Mouse (Mus musculus) ES-Bruce4 (cell line): Measurements from ENCODE around the gene Ppt1. TPM values are rescaled to one million over a fixed set of nuclear protein-coding genes. Genes with fewer than 3 reads are reported as not detected.
A peak's percentile ranks its signal among the peaks of the same experiment; 100 is the strongest.
"Not testable (repeated sequence)": the region's sequence is repeated elsewhere in the genome, so short reads cannot be mapped to it uniquely, and the experiment has no call there.

Experiments
- H3K27ac ChIP-seq: 2 replicates; pipeline ENCODE4 v1.5.1; 2012; ENCODE audit warnings: low read length, inconsistent platforms; ENCODE audit not compliant: insufficient read depth
- H3K27me3 ChIP-seq: 2 replicates; pipeline ENCODE4 v1.6.1; 2012; ENCODE audit warnings: mild to moderate bottlenecking, low read length, inconsistent platforms; ENCODE audit not compliant: control insufficient read depth, poor library complexity, insufficient read depth, severe bottlenecking
- H3K36me3 ChIP-seq: 2 replicates; pipeline ENCODE4 v1.6.1; 2012; ENCODE audit warnings: inconsistent platforms, mild to moderate bottlenecking, low read length, moderate library complexity; ENCODE audit not compliant: control insufficient read depth, poor library complexity, insufficient read depth, severe bottlenecking
- H3K4me1 ChIP-seq: one replicate; pipeline ENCODE4 v1.8.1; 2011; ENCODE audit warnings: low read length; ENCODE audit not compliant: control insufficient read depth, insufficient read depth
- H3K4me3 ChIP-seq: 2 replicates; pipeline ENCODE4 v1.5.1; 2011; ENCODE audit warnings: low read depth, mild to moderate bottlenecking, low read length
- H3K9ac ChIP-seq: 2 replicates; pipeline ENCODE4 v1.6.1; 2012; ENCODE audit warnings: low read depth, mild to moderate bottlenecking, inconsistent platforms; ENCODE audit not compliant: poor library complexity, severe bottlenecking
- H3K9me3 ChIP-seq: replicated peaks from 2 replicates; pipeline ENCODE4 v1.6.1; 2012; ENCODE audit warnings: mild to moderate bottlenecking, low read length, inconsistent platforms; ENCODE audit not compliant: control insufficient read depth, poor library complexity, insufficient read depth, severe bottlenecking
- CTCF ChIP-seq: IDR thresholded peaks from one replicate; pipeline ENCODE4 v1.8.1; 2011; ENCODE audit warnings: low read depth, low read length
- EP300 ChIP-seq: IDR thresholded peaks from 2 replicates; pipeline ENCODE4 v1.6.1; 2011; ENCODE audit warnings: low read depth, low read length; ENCODE audit not compliant: insufficient read depth
- POLR2A ChIP-seq: IDR thresholded peaks from one replicate; pipeline ENCODE4 v1.8.1; 2011; ENCODE audit warnings: low read length; ENCODE audit not compliant: insufficient read depth
- polyA plus RNA-seq: library from polyadenylated mRNA; stranded (reverse); fragments of >200 nt; gene quantifications from 2 replicates; pipeline ENCODE4 v1.2.4, GENCODE M21; 2011; ENCODE audit warnings: low read depth; ENCODE audit not compliant: missing spikeins, insufficient read depth, insufficient read length

Ppt1 gene
- polyA plus RNA-seq = 19.3 and 19.9 TPM in 2 replicates

- TF ChIP-seq CTCF (no peak), POLR2A (peak; percentile 23), EP300 (no peak)
- peaks cover 1% of the 10 kb centered on the region for H3K4me1 ChIP-seq
- H3K27ac ChIP-seq = no peak within 1 kb of the TSS
- peak within 1 kb of the TSS; percentile 71 for H3K4me3 ChIP-seq
- H3K36me3 ChIP-seq = no peaks in the 10 kb centered on the region
- H3K9ac ChIP-seq = peak within 1 kb of the TSS; percentile 19
- H3K27me3 ChIP-seq = no peaks in the 10 kb centered on the region
- no peaks in the 10 kb centered on the region for H3K9me3 ChIP-seq
Observed at GRCm38 (mm10) chr4:122835530-122836402, at the start of gene Ppt1. TSS of gene Ppt1 (plus strand) at chr4:122836242.

DNA sequence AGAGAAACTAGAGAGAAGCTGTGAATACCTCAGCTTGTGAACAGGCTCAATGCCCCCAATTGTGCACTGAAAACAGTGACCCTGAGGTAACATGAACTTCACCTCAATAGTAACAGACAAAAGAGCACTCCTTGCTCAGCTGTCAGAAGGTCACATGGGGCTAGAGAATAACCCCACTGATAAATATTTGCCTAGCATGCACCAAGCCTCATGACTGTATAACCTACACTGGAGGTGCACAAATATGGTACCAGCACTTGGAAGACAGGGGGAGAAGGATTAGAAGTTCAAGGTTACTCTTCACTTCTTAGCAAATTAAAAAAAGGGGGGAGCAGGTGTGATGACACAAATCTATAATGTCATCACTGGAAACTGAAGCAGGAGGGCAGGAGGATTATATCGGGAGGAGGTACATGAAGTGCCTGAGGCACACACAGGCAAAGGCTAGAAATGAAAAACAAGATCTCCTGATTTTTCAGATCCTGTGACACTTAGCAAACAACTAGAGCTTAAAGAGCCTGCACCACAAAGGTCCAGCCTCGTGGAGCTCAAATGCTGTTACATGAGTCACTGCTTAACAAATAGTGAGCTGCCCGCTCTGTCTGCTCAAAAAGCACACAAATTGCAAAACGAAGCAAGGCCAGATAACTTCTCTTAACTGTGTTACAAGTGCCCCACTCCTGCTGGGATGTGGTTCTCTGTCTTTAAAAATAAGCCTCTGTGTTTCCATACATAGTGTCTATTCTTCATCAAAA lies 46.5 kb upstream of the Ppt1 start:
- TF ChIP-seq POLR2A (no peak), EP300 (no peak)
- H3K27me3 ChIP-seq = no peaks in the 10 kb centered on the region; the same call in 1 of the 2 replicates
- no peaks in the 10 kb centered on the region for H3K4me1 ChIP-seq
- no peaks in the 10 kb centered on the region for H3K36me3 ChIP-seq
- H3K27ac ChIP-seq = no peak overlapping the region
- no peaks in the 10 kb centered on the region for H3K9me3 ChIP-seq
- no peak overlapping the region for H3K9ac ChIP-seq
- H3K4me3 ChIP-seq = no peak overlapping the region

DNA sequence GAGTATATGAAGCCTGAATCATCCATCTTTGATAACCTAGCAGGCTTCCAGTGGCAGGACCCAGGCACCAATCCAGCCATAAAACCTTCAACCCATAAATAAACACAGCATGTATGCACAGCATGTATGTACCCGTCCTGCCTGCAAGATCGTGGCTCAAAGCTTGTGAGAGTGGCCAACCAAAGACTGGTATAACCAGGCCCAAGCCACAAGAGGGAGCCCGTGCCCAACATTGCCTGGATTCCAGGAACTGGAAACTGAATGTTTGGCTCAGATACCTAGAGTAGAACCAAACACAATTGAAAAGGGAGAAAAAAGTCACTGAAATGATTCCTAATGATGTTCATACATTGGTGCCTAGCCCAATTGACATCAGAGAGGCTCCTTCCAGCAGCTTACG lies 27.9 kb upstream of the Ppt1 start:
- TF ChIP-seq POLR2A (no peak), CTCF (peak; percentile 89)
- H3K27me3 ChIP-seq = no peaks in the 10 kb centered on the region
- no peak overlapping the region for H3K9ac ChIP-seq
- H3K4me1 ChIP-seq = no peaks in the 10 kb centered on the region
- no peak overlapping the region for H3K27ac ChIP-seq
- H3K4me3 ChIP-seq = no peak overlapping the region
- no peaks in the 10 kb centered on the region for H3K36me3 ChIP-seq
- no peaks in the 10 kb centered on the region for H3K9me3 ChIP-seq

DNA sequence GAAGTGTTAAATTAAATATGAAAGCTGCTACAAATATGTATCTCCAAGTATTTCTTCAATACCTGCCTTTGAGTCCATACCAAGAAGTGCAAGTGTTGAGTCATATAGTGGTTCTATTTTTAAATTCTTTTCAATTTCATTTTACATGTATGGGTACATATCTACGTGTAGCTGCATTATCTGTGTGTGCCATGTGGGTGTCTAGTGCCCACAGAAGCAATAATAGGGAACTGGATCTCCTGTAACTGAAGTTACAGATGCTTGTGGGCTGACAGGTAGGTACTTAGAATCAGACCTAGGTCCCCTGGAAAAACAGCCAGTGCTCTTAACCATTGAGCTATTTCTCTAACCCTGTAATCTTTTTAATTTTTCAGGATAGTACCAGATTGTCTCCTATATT lies 24.9 kb upstream of the Ppt1 start:
- TF ChIP-seq EP300 (no peak), POLR2A (no peak), CTCF (no peak)
- H3K36me3 ChIP-seq = no peaks in the 10 kb centered on the region
- no peak overlapping the region for H3K9ac ChIP-seq
- no peak overlapping the region for H3K27ac ChIP-seq
- no peaks in the 10 kb centered on the region for H3K27me3 ChIP-seq
- H3K9me3 ChIP-seq = no peaks in the 10 kb centered on the region
- no peak overlapping the region for H3K4me3 ChIP-seq
- H3K4me1 ChIP-seq = no peaks in the 10 kb centered on the region

DNA sequence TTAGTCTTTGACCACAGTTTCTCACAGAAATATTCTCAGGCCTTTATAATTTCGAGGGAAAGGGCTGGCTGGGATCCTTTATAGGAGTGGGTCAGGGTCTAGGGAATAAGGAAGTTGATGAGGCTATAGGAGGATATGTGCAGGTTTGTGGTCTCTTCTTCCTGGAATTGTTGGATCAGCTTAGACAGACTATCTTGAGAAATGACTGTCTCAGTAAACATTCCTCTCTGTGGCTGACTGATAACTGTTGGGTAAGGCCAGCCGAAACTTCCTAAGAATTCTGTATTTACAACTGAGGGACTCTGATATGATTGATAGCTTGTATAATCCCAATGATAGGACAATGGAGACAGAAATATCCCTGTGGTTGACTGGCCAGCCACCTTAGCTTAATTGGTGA lies 24.2 kb upstream of the Ppt1 start:
- Histone ChIP-seq H3K9ac (no peak overlapping the region), H3K9me3 (no peaks in the 10 kb centered on the region), H3K4me1 (no peaks in the 10 kb centered on the region), H3K27me3 (no peaks in the 10 kb centered on the region), H3K27ac (no peak overlapping the region), H3K4me3 (no peak overlapping the region), H3K36me3 (no peaks in the 10 kb centered on the region)
- no peak for TF ChIP-seq CTCF
- no peak for TF ChIP-seq POLR2A
- no peak for TF ChIP-seq EP300

DNA sequence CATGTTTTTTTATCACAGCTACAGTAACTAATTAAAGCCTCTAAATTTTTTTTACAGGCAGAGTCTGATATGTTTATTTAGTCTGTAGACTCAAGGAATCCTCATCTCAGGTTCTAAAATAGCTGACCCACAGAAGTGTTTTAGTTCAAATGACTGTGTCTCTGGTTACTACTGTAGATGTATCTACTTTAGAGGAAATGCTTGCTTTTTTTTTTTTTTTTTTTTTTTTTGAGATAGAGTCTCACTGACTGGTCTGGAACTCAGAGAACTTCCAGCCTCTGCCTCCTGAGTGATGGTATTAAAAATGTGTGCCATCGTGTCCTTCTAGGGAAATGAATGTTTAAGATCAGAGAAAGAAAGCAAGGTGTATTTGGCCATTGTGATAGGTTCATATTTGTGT lies 19.8 kb upstream of the Ppt1 start:
- Histone ChIP-seq H3K9me3 (no peaks in the 10 kb centered on the region), H3K27me3 (no peaks in the 10 kb centered on the region; the same call in 1 of the 2 replicates), H3K36me3 (no peaks in the 10 kb centered on the region), H3K4me1 (no peaks in the 10 kb centered on the region), H3K27ac (no peak overlapping the region), H3K9ac (no peak overlapping the region), H3K4me3 (no peak overlapping the region)
- no peak for TF ChIP-seq POLR2A

- not testable (repeated sequence) for H3K27ac ChIP-seq, H3K36me3 ChIP-seq, H3K27me3 ChIP-seq, H3K9me3 ChIP-seq, H3K9ac ChIP-seq, H3K4me1 ChIP-seq
- H3K4me3 ChIP-seq = 0 out of 2 replicates have a peak overlapping the region, but pooled peaks have one; percentile 2
Observed at GRCm38 (mm10) chr4:122820941-122821340, 15.1 kb upstream of the Ppt1 start.
